Mouse (Mus musculus): ENCODE results near the gene Secisbp2.
"Not testable (repeated sequence)": the region's sequence is repeated elsewhere in the genome, so short reads cannot be mapped to it uniquely, and the experiment has no call there.

The Secisbp2 gene

GRCm38 (mm10) chr13:51651408-51652064 lies at the start of gene Secisbp2:
TSS of gene Secisbp2 (plus strand) at chr13:51651697.
- peak; percentile 94 for DNase-seq (ENCODE audit: low read depth)

GRCm38 (mm10) chr13:51602764-51603163 lies 48.7 kb upstream of the Secisbp2 start:
- DNase-seq (ENCODE audit: low read depth), result no peak

- no peak for DNase-seq (ENCODE audit: low read depth)
These were observed 48.1 kb upstream of the Secisbp2 start for GRCm38 (mm10) chr13:51603221-51603893.

GRCm38 (mm10) chr13:51603894-51604244 lies 47.6 kb upstream of the Secisbp2 start:
- DNase-seq (ENCODE audit: low read depth), result no peak

- DNase-seq (ENCODE audit: low read depth), result peak; percentile 26
These were observed 42.3 kb upstream of the Secisbp2 start for GRCm38 (mm10) chr13:51609231-51609630.

- DNase-seq (ENCODE audit: low read depth), result no peak
These were observed 40.4 kb upstream of the Secisbp2 start for GRCm38 (mm10) chr13:51611060-51611459.

- no peak for DNase-seq (ENCODE audit: low read depth)
These were observed 40.0 kb upstream of the Secisbp2 start for GRCm38 (mm10) chr13:51611500-51611899.

GRCm38 (mm10) chr13:51615815-51616214 lies 35.7 kb upstream of the Secisbp2 start:
- DNase-seq (ENCODE audit: low read depth), result peak; percentile 17

GRCm38 (mm10) chr13:51616417-51617044 lies 35.0 kb upstream of the Secisbp2 start:
- no peak for DNase-seq (ENCODE audit: low read depth)

- no peak for DNase-seq (ENCODE audit: low read depth)
These were observed 34.2 kb upstream of the Secisbp2 start for GRCm38 (mm10) chr13:51617306-51617705.

- DNase-seq (ENCODE audit: low read depth), result peak; percentile 50
These were observed 33.6 kb upstream of the Secisbp2 start for GRCm38 (mm10) chr13:51617861-51618260.

GRCm38 (mm10) chr13:51618602-51619001 lies 32.9 kb upstream of the Secisbp2 start:
- DNase-seq (ENCODE audit: low read depth), result no peak

- DNase-seq (ENCODE audit: low read depth), result peak; percentile 14
These were observed 28.9 kb upstream of the Secisbp2 start for GRCm38 (mm10) chr13:51622626-51623025.

- DNase-seq (ENCODE audit: low read depth), result no peak
These were observed 27.8 kb upstream of the Secisbp2 start for GRCm38 (mm10) chr13:51623678-51624077.

GRCm38 (mm10) chr13:51628273-51628848 lies 23.1 kb upstream of the Secisbp2 start:
- no peak for DNase-seq (ENCODE audit: low read depth)

GRCm38 (mm10) chr13:51631354-51631992 lies 20.0 kb upstream of the Secisbp2 start:
- no peak for DNase-seq (ENCODE audit: low read depth)

- DNase-seq (ENCODE audit: low read depth), result no peak
These were observed 18.8 kb upstream of the Secisbp2 start for GRCm38 (mm10) chr13:51632560-51633218.

GRCm38 (mm10) chr13:51635384-51635783 lies 16.1 kb upstream of the Secisbp2 start:
- not testable (repeated sequence) for DNase-seq (ENCODE audit: low read depth)

GRCm38 (mm10) chr13:51638958-51639357 lies 12.5 kb upstream of the Secisbp2 start:
- peak; percentile 80 for DNase-seq (ENCODE audit: low read depth)

- no peak for DNase-seq (ENCODE audit: low read depth)
These were observed 10.1 kb upstream of the Secisbp2 start for GRCm38 (mm10) chr13:51641424-51641823.

GRCm38 (mm10) chr13:51642171-51642778 lies 9.2 kb upstream of the Secisbp2 start:
- no peak for DNase-seq (ENCODE audit: low read depth)
